Mouse (Mus musculus) lung, adult 18-20 months (tissue): ENCODE data around the gene Sowahb.
"Not testable (repeated sequence)": the region's sequence is repeated elsewhere in the genome, so short reads cannot be mapped to it uniquely, and the experiment has no call there.

Experiments
- DNase-seq, 2 experiments: peaks; one replicate each; pipeline ENCODE4 v3.0.0; 2022; ENCODE audit warnings: mixed read lengths in 2 of 2

Gene Sowahb

GRCm38 (mm10) chr5:93042831-93043687 lies 1.8 kb downstream of the Sowahb start:
- no peak for DNase-seq

GRCm38 (mm10) chr5:93042031-93042430 lies 2.8 kb downstream of the Sowahb start:
- DNase-seq = no peak

GRCm38 (mm10) chr5:93041276-93041675 lies 3.5 kb downstream of the Sowahb start:
- no peak for DNase-seq

DNA sequence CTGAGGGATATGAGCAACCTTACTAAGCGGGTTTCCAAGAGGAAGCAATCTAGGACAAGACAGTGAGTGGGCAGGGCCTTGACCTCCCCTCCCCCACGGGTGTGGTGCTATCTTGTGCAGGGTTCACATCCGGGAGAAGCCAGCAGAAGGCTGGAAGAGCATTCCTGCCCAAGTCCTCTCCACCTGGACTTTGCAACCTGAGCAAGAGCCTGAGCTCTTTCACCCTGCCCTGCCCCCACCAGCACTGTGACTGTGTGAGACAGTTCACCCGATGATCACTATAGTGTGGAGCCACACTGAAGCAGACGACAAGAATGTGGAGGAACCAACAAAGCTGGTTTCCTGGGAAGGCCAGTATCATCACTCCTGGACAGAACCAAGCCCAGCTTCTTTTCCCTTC lies 4.7 kb downstream of the Sowahb start:
- no peak for DNase-seq

- no peak for DNase-seq
Observed at GRCm38 (mm10) chr5:93036254-93036653, 8.6 kb downstream of the Sowahb start.

GRCm38 (mm10) chr5:93035285-93035684 lies 9.5 kb downstream of the Sowahb start:
- no peak for DNase-seq

DNA sequence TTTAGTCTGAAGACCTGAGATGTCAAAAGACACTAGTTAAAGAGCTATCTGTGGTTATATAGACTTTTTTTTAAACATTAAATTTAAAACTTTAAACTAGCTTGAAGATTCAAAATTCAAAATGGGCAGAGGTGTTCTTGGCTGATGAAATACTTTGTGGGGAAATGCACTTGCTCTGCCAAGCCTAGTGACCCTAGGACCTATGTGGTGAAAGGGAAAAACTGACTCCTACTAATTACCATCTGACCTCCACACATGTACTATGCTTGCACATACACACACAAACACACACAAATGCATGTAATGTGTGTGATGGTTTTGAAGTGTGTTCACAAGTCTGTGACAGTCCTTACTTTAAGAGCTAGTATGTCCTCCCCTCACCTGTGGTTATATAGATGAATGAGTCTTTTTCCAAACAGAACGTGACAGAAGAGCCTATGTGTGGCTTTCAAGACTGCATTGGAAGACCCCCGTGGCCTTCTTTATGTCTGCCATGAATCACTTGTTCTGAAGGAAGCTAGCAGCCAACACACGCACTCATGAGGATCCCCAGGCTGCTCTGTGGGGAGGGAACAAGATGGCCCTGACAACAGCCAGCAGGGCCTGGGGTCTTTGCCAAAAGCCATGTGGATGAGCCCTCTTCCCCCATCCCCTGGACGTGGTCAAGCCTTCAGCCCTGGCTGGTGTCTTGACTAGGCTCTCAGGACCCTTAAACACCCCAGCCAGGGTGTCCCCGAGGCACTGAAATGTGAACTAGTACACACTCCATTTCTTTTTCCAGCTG lies 11.5 kb downstream of the Sowahb start:
- no peak for DNase-seq

DNA sequence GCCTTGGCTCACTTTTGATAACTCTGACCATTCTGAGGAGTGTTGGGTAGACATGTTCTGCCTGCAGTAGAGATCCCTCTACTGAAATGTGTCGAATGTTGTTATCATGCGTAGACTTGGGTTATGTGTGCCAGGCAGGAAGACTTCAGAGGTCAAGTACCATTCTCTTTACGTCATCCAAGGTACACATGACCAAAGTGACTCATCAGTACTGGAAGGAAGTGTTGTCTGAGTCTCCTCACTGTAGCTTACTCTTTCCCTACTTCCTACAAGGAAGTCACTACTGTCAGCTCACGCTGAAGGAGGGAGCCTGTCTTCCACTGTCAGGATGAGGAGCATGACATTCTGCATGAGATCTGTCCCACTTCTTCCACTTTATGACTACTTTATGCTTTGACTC lies 12.2 kb downstream of the Sowahb start:
- DNase-seq = peak in 1 of 2 experiments; percentile 34

DNA sequence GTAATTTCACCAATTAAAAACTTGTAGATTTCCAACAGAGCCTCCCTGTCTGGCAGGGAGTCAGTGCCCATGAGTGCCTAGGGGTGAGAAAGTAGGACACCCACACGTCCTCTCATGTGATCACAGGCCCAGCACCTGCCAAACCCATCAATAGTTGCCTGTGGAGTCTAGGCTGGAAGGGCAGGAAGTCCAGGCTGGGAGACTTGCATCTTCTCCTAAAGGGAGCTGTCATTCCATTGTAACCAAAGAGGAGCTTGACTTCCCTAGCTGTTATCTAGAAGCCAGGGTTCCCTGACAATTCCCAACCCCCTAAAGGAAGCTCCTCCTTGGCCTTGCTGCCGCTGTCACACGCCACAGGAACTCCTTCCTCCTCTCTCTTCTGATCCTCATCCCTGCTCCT lies 14.0 kb downstream of the Sowahb start:
- DNase-seq = no peak

- DNase-seq = no peak
Observed at GRCm38 (mm10) chr5:93030411-93030810, 14.4 kb downstream of the Sowahb start.

DNA sequence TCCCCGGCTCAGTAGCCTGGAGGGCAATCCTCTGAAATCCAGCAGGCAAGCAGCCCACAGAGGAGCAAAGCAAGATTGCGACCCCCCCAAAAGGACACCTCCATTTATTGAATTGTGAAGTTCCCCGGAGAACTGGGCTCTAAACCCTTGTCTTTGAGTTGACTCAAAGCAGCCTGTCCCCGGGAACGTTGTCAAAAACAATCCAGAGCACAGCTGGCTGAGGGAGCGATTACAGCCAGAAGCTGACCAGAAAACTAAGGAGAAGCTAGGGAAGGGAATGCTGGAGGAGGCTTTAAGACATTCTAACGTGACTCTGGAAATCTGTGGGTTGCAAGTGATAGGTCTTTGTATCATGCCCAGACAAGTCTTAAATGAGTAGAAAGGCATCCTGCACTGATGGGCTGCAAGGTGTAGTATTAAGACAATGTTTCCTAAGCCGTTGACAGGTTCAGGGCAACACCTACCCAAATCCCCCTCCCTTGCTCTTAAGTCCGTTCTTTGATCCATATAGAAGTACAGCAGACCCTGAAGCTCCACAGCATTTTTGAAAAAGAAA lies 17.6 kb downstream of the Sowahb start:
- DNase-seq = no peak

GRCm38 (mm10) chr5:93026437-93027119 lies 18.2 kb downstream of the Sowahb start:
- no peak for DNase-seq

DNA sequence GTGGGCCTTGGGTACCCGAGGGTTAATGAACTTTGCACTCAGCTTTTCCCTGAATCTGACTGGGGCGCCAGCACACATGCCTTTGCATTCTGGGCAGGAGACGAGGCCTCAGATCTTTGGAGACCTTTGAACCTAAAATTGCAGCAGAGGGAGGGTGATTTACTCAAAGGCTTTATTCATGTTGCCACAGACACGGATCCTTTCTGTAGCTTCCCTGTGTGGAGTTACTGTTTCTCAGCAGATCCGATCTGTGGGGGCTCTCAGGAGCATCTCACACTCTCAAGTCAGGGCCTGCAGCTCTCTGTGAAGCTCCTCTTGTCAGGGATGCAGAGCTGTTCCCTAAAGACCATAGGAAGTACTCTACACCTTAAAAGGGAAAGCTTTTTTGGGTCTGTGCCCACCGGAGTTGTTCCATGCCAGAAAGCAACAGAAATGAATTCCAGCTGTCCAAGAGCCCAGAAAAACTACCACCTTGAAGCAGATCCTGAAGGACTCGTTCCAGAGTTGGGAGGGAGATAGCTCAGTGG lies 20.0 kb downstream of the Sowahb start:
- DNase-seq = no peak

- no peak for DNase-seq
Observed at GRCm38 (mm10) chr5:93022126-93022797, 22.6 kb downstream of the Sowahb start.

GRCm38 (mm10) chr5:93020024-93020666 lies 24.7 kb downstream of the Sowahb start:
- DNase-seq = no peak

GRCm38 (mm10) chr5:93019207-93019606 lies 25.6 kb downstream of the Sowahb start:
- not testable (repeated sequence) for DNase-seq

GRCm38 (mm10) chr5:93017678-93018077 lies 27.1 kb downstream of the Sowahb start:
- DNase-seq = no peak

DNA sequence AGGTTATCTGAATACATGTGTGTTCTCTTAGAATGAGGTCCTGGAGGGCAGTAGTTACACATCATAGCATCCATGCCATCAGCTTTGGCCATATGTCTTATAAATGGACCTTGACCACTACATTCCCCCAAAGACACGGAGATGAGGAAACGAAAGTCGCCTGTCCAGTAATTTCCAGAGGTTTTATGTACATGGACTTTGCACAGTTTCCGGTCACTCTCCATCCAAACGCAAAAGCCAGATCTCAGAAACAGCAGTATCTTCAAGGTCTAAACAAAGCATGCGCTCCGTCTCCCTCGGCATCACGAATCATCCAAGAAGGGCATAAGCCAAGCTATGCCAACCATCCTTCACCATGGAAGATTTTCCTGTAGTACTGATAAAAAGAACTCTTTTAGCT lies 36.6 kb downstream of the Sowahb start:
- no peak for DNase-seq

DNA sequence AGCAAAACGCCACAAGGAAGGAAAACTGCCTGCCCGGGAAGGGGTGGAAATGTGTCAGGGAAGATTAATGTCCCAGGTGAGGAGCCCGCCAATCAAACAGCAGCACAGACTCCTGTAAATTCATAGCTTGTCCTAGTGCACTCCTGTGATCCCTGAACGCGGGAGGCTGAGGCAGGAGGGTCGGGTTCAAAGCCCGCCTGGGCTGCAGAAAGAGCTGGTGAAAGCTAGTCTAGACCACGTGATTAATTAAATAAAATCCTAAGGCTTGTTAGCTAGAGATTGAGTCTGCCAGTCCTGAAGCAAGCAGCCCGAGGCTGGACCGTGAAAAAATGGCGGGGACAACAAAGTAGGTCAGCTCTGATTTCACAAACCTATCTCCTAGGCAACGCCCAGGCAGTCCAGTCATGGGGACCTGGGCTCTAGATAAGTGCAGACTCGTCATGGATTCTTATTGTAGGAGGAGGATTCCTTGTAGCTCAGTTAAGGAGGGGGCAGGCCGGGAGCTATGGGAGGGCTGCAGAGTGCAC lies 38.9 kb downstream of the Sowahb start:
- peak; percentile 38 to 44 for DNase-seq

GRCm38 (mm10) chr5:93005229-93005814 lies 39.5 kb downstream of the Sowahb start:
- peak; percentile 59 to 63 for DNase-seq

- DNase-seq = no peak
Observed at GRCm38 (mm10) chr5:93002615-93003014, 42.2 kb downstream of the Sowahb start.
